Mouse (Mus musculus) left cerebral cortex, adult 9 months (tissue): ENCODE data around the gene Nedd1.

Experiments used
- DNase-seq, 2 experiments: peaks; one replicate each; pipeline ENCODE4 v3.0.0; 2022; ENCODE audit warnings: low spot score in 2 of 2

Gene Nedd1

DNA sequence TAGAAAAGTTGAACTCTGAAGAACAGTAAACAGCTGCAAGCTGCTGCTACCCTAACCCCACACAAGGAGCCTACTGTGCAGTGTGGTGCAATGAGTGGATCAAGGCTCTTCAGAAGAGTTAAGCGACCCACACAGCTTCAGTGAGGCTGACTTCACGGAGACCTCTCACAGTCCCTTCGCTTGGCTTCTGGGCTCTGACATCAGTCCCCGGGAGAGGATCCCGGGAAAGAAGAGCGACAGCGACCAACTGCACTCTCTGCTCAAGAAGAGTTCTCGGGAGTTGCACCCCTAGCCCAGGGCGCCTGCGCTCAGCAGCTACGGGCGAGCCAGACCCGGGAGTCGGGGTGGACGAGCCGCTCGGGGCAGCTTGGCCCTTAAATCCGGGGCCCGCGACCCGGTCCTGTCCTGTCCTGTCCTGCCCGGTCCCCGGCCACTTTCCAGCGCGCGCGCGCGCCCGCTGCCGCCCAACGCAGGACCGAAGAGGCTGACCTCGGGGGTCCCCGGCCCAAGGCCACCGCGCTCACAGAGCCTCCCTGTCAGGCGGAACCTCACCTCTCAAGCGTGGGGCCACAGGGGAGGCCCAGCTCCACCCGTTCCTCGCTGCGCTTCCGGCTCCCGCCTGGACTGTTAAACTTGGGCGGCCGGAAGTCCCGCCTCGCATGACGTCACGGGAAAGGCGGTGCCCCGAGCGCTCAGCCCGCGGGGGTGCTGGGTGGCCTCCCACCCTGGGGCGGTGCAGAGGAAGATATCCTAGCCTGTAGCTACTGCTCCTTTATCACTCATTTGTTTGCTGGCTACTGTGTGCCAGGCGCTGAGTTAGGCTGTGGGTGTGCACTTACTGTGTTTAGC is at the start of gene Nedd1:
Nedd1 (minus strand) TSS at position 650 of the 849 bp plus-strand sequence.
- peak; percentile 73 to 90 for DNase-seq

DNA sequence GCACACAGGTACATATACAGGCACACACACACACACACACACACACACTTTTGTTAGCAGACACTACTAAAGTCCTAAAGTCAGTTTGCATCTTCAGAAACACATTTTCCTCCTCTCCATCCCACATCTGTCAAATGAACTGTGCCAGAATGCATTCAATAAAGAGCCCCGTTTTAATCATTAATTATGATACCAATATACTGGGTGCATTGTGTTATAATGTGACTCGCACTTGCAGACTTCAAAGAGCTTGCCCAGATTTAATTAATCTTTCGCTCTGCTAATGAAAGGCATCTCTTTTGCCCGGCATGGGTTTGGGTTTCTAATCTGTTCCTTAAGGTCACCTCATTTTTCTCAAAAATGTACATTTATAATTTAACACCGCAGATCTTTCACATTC is 32.1 kb upstream of the Nedd1 start:
- DNase-seq, result no peak

DNA sequence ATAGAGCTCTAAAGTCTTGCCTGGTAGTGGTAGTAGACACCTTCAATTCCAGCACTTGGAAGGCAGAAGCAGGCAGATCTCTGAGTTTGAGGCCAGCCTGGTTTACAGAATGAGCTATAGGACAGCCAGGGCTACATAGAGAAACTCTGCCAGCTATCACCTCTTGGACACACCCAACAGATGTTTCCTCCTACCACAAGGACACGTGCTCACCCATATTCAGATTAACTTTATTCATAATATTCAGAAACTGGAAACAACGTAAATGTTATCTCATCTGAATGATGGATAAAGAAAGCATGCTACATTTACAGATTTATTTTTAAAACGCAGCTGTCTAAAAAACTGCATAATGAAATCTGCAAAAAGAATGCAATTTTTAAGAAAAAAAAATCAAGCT is 8.1 kb upstream of the Nedd1 start:
- DNase-seq, result no peak

DNA sequence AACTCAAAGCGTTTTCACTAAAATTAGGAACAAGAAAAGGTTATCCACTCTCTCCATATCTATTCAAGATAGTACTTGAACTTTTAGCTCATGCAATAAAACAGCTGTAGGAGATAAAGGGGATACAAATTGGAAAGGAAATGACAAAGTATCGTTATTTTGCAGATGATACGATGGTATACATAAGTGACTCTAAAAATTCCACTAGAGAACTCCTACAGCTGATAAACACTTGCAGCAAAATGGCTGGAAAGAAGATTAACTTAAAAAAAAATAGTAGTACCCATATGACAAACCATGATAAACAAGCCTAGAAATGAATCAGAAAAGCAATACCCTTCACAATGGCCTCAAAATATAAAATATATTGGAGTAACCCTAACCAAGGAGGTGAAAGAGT is 6.5 kb upstream of the Nedd1 start:
- no peak for DNase-seq

DNA sequence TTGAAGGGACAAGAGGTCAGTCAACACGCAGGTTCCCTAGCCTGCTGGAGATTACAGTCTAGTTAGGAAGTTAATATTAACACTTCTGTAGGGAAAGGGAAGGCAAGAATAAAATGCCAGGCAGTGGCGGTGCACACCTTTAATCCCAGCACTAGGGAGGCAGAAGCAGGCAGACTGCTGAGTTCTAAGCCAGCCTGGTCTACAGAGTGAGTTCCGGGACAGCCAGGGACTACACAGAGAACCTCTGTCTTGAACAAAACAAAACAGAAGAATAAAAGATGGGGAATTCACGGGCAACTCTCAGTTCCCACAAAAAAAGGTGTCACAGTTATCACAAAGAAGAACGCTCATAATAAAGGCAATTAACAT is 384 bp upstream of the Nedd1 start:
- no peak for DNase-seq

DNA sequence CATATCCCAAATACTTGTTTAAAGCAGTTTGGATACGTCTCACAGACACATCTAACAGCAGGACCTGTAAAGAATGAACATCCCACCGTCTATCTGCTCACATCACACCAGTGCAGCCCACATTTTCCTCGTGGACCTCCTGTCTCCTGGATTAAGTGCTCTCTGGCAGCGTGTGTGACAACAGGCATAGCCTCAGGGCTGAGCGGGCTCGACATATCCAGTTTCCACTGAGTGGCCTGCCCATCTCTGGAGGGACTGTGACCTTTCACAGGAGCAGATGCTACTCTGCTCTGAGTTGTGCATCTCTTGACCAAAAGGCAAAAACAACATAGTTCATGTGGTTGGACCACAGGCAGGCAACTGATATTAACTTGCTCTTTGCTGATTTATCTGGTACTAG is 23.2 kb downstream of the Nedd1 start:
- no peak for DNase-seq

DNA sequence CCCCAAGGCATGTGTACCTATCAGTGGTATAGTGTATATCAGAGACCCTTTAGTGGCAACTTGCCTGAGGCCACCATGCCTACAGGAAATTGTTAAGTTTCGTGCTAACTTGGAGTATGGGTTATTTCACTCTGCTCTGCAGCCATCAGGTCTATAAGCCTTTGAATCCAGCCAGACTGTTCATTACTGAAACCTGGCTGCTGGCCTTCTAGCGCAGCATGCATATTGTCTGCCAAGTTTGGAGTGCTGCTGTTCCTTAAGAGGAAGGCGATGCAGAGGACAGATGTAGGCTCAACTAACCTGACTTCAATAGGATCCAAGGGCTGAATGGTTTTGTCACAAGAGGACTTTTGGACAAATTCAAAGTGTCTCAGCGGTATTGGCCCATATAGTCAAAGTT is 47.2 kb downstream of the Nedd1 start:
- DNase-seq, result no peak

DNA sequence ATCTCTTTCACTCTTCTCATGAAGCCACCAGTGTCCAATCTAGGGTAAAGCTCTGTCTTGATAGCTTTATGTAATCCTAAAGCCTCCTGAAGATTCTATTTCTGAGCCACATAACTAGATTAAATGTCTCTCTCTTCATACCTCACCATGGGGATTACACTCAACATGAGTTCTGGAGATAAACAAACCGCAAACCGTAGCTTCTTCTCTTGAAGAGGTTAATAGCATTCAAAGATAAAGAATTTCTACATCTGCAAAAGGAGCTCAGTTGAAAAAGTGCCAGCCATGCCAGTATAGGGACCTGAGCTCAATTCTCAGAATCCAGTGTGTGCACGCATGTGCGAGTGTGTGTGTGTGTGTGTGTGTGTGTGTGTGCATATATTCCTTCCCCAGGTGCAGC is 50.3 kb downstream of the Nedd1 start:
- no peak for DNase-seq

DNA sequence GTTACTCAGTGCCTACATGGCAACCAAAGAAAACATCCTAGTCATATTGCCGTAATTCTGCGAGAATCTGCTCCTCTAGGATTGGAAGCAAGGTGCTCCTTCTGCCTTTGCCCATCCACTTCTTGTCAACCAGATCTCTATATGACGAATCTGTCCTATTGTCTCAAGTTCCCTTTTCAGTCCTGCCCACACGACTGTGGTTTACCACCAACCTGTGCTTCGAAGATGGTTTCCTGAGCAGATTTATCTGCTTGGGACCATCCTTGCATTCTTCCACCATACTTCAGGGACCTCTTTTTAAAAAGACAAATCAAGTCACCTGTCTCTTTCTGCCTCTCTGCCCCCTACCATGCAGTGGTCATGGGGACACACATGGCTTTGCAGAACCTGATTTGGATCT is 56.9 kb downstream of the Nedd1 start:
- no peak for DNase-seq

DNA sequence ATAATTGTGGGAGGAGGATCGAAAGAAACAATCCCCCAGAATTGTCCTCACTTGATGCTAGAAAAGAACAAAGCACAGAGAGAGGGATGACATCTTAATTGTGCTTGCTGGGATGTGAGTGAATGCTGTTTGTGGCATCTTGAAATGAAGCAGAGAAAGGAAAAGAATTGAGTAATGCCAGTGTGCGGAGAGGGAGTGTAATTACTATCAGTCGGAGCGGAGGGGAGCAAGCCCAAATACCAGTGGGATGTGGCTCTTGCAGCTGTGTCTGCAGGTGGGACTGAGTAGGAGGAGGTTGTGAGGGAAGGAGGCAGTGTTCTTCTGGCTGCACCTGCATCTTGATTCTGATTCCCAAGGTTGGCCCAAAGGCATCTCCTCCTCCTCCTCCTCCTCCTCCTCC is 69.0 kb downstream of the Nedd1 start:
- no peak for DNase-seq

DNA sequence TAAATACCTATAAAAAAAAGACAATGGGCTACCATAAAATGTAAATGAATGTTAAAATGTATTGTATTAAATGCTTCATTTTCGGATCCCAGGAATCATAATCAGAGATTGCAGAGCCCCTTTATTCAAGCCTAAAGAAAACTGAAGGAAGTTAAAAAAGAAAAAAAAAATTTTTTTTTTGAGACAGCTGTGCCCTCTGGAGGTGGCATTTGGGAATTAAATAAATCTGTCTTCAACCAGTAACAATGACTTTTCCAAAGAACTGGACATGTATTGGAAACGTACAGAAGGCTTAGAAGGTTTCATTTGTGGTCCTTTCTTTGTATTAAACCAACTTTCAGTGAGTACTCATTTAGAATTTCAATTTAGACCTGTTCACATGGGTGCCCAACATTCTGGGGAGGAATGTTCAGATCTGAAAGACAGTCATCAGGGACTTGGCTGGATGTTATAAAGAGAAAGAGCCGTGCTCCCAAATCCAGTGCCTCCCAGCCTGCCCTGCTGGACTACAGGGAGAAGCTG is 69.8 kb downstream of the Nedd1 start:
- DNase-seq, result peak in 1 of 2 experiments; percentile 2

DNA sequence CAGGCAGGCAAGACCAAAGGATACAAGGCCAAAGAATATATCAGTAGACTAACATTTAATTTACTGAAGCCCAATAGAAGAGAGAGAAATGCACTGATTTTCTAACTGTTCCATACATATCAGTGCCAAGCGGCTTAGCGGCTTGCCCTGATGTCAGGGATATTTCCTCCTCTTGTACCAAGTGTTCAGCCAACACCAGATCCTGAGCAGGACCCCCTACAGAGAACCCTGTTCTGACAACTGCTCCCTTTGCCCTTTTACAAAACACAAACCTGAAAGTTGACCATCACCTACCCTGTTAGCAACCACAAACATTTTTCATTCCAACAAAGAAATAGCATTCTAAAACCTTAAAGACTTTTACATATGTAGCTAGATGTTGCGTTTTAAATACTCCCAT is 71.0 kb downstream of the Nedd1 start:
- no peak for DNase-seq

DNA sequence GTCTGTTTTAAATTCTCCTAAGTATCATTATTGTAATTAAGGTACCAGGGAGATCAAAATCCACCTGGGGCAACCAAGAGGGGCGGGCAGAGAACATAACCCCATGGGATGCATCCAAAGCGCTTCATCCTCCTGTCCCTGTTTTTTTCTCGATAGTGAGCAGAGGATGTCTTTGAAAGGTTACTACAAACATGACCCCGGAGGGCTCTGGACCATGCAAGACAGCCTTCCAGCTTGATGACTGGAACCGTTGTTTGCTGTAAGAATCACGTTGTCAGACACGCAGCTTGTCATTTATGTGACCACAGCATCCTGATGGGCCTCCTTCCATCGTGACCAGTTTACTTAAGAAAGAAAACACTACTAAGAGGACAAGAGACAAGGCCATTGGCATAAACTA is 73.1 kb downstream of the Nedd1 start:
- no peak for DNase-seq

DNA sequence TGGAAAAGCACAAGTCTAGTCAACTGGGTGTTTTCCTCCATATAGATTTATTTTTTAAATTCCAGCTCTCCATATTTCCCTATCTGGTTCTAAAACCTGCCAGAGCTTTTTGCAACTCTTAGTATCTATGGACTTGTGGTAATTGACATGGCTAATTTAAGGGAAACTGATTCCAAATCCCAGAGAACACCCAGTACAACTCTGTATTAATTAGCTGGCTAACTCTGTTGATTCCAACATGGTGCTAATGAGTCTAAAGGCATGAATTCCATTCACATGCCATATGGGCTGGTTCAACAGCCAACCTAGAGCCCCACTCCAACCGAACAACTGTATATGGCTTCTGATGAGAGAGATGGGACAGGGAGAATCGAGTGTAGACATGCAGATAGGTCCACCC is 74.5 kb downstream of the Nedd1 start:
- no peak for DNase-seq

DNA sequence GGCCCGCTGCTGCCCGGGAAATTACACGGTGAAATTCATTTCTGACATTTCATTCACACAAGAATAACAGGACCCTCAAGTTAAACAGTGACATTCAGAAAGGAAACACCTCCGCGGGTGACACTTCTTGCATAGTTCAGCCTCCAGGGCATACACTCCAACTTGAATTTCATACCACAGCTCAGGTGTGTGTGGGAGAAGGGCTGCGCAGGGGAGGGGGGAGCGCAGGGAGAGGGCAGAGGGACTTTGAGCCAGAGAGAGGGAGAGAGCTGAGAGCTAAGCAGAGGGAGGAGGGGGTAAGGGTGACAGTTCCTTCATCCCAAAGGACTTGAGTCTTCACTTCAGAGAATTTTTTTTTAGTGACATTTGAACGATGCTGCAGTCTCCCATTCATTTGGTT is 78.2 kb downstream of the Nedd1 start:
- DNase-seq, result no peak

DNA sequence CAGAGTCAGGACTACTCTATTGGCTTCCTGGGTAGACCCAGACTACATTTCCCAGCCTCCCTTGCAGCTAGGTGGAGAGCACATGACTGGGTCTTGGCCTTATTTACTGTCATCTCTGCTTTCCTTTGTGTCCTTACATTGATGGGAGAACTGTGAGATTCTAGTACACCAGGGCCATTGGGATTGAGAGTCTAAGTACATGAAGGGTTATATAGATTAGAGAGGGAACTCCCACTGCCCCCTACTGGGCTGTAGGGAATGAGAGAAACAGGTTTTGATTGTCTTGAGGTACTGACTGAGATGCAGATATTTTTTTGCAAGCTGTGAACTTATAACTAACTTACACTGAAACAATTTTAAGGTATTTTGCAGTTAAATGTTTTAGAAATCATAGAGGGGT is 81.2 kb downstream of the Nedd1 start:
- peak in 1 of 2 experiments; percentile 35 for DNase-seq
